Mouse (Mus musculus) bone marrow macrophage, adult 2 months (primary cell): Measurements from ENCODE around the gene Fgr. TPM values are rescaled to one million over a fixed set of nuclear protein-coding genes. Genes with fewer than 3 reads are reported as not detected.

Source experiments
- H3K27ac ChIP-seq: 2 replicates; pipeline ENCODE4 v1.5.1; 2012; ENCODE audit warnings: low read depth, low read length; ENCODE audit not compliant: insufficient read depth
- H3K4me1 ChIP-seq: 2 replicates; pipeline ENCODE4 v1.6.1; 2012; ENCODE audit warnings: low read length; ENCODE audit not compliant: control insufficient read depth, insufficient read depth
- H3K4me3 ChIP-seq: 2 replicates; pipeline ENCODE4 v1.5.1; 2012; ENCODE audit warnings: mild to moderate bottlenecking, low read length, moderate library complexity; ENCODE audit not compliant: insufficient read depth
- CTCF ChIP-seq: IDR thresholded peaks from 2 replicates; pipeline ENCODE4 v1.5.1; 2012; ENCODE audit warnings: low read depth, mild to moderate bottlenecking, low read length, moderate library complexity
- POLR2A ChIP-seq: IDR thresholded peaks from 2 replicates; pipeline ENCODE4 v1.6.1; 2012; ENCODE audit warnings: mild to moderate bottlenecking, low read depth, low read length, borderline replicate concordance
- polyA plus RNA-seq: library from polyadenylated mRNA; stranded (reverse); fragments of >200 nt; gene quantifications from 2 replicates; pipeline ENCODE4 v1.2.4, GENCODE M21; 2012; ENCODE audit not compliant: missing spikeins, insufficient read depth, insufficient read length

The Fgr gene
- polyA plus RNA-seq, 1 experiment: 24.3 TPM

DNA sequence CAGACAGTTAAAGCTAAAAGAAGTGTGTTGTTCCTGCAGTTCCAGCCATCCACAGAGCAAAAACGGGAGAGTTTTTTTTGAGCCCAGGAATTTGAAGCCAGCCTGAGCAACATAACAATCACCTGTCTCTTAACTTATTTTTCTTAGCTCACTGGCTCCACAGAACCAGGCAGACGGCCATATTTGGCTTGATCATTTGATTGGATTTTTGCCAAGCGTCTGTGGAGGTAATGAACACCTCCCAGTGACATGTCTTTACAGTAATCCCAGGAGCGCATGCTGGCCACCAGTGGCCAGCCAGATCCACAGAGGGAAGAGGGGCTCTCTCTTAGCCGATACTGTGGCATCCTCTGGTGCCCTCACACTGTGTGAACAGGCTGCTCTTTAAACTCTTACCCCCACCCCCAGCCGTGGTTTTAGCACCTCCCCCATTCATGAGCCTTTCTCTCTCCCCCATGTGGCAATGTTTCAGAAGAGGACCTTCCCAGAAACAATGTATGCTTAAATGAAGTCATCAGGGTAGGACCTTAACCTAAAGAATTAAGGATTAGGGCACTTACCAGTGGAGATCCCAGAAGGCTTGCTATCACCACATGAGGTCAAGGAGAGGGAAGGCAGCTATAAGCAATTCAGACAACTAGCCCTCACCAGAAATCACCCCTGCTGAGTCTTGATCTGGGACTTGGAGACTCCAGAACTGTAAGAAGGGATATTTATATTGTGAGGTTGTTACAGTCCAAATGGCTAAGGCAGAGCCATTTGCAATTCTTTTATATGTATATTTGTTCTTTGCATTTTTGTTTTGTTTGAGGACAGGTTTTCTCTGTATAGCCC, 5.6 kb upstream of the Fgr start:
- Histone ChIP-seq H3K4me3 (no peak overlapping the region), H3K4me1 (peaks cover 38% of the 10 kb centered on the region), H3K27ac (no peak overlapping the region)
- TF ChIP-seq POLR2A: no peak
- no peak for TF ChIP-seq CTCF

DNA sequence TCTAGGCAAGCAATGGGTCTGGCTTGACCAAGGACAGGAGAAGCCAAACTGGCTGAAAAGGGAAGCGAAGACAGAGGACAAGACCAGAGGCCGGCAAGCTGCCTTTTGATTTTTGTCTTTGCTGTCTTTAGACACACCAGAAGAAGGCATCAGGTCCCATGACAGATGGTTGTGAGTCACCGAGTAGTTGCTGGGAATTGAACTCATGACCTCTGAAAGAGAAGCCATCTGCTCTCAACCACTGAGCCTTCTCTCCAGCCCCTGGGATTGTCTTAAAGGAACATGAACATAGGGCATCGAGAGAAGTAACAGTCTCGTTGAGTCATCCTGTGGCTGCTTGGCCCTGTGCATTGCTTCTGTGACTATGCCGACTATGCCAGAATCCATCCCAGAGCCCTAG, 2.3 kb upstream of the Fgr start:
- Histone ChIP-seq H3K4me3 (no peak overlapping the region), H3K27ac (peak overlapping the region; percentile 48), H3K4me1 (peaks cover 48% of the 10 kb centered on the region)
- no peak for TF ChIP-seq POLR2A
- no peak for TF ChIP-seq CTCF

DNA sequence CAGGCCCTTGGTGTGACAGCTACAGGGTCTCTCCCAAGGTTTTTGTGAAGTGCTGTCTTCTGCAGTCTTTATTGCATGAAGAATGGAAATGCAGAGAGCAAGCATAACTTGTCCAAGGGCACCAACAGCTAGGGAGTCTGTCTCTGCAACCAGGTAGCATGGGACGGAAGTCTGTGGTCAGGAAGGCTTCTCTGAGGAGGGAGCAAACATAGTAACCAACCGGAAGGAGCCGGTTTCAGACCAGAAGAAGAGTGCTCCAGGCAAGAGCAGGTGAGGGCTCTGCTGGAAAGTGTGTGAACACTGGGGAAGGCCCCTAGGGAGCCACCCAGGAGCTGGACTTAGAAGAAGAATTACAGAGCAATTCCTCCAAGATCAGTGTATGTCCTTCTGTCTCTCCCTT, 1.8 kb upstream of the Fgr start:
- H3K4me3 ChIP-seq: no peak overlapping the region
- peaks cover 53% of the 10 kb centered on the region for H3K4me1 ChIP-seq

DNA sequence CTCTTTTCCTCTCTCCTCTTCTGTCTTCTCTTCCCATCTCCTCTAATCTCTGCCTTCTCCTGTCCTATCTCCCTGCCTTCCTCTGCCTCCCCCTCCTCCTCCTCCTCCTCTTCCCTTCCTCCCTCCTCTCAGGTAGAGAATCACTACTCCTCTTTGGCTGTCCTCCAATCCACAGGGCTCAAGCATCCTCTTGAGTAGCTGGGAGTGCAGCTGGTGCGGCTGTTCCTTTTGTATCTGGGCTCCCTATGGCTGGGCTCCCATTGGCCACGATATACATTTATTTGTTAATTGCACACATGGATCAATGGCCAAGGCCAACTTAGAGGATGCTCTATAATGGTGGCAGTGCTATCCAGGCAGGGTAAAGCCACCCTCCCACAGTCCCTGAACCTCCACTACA, 1.3 kb upstream of the Fgr start:
- Histone ChIP-seq H3K4me3 (no peak overlapping the region), H3K4me1 (peaks cover 58% of the 10 kb centered on the region), H3K27ac (no peak overlapping the region)
- TF ChIP-seq CTCF (no peak), POLR2A (no peak)

More for the DNA sequence above, 1.8 kb upstream of the Fgr start:
- H3K27ac ChIP-seq: peak overlapping the region; percentile 14; the same call in 1 of the 2 replicates
- TF ChIP-seq POLR2A: no peak
- TF ChIP-seq CTCF: no peak

DNA sequence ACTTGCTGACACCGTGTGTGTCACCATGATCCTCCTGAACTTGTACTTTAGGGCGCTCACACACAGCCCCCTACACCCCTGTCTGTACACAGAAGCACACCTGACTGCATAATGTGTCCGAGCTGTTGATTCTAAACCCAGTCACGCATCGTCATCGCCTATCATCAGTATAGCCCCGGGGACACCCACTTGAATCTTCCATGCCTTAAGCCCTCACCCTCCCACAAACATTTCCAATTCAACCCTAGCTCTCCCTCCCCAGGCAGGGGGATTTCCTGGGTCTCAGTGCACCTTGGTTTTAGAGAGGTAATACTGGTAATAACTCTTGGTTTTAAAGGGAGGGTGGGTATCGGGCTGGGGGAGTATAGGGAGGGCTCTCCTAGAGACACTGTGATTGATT, 709 bp upstream of the Fgr start:
- H3K27ac ChIP-seq: no peak overlapping the region
- TF ChIP-seq CTCF (no peak), POLR2A (no peak)
- no peak overlapping the region for H3K4me3 ChIP-seq
- H3K4me1 ChIP-seq: peaks cover 58% of the 10 kb centered on the region

DNA sequence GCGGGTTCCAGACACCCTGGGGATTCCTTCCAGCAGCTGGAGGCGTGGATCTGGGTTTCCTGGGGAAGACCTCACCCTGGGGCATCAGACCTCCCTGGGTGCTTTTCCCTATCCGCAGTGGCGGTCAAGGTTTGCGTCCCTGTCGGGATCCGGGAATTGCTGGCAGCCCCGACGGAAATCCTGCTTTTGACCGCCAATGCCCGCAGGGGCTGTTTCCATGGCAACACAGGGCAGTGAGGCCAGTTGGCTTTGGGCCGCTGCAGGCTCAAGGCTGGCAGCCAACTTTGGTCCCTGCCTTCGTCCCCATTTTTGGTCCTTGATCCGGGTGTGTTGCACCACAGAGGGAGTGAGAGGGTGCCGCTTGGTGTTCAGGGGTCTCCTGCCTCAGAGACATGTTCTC, 1.0 kb downstream of the Fgr start:
- peak overlapping the region; percentile 45 for H3K4me3 ChIP-seq
- TF ChIP-seq POLR2A (no peak), CTCF (no peak)
- peaks cover 50% of the 10 kb centered on the region for H3K4me1 ChIP-seq
- no peak overlapping the region for H3K27ac ChIP-seq

DNA sequence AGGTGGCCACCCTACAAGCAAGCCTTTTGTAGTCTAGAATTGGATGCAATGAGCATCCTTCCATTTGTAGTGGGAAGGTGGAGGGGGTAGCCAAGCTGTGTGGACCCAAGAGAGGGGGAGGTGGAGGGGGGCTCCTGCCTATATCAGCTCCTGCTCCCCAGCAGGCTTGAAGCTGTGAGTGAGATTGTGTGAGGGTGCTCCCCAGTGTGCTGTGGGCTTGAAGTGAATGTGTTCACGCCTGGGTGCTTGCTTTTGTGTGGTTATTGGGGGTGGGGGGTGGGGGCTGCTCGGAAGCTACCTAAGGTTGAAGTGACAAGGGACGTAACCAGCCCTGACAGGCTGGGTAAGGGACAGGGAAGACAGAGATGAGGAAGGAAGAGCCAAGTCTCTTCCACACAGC, 1.9 kb downstream of the Fgr start:
- H3K4me1 ChIP-seq: peaks cover 50% of the 10 kb centered on the region
- H3K4me3 ChIP-seq: no peak overlapping the region
- TF ChIP-seq CTCF: no peak
- no peak for TF ChIP-seq POLR2A
- H3K27ac ChIP-seq: no peak overlapping the region

DNA sequence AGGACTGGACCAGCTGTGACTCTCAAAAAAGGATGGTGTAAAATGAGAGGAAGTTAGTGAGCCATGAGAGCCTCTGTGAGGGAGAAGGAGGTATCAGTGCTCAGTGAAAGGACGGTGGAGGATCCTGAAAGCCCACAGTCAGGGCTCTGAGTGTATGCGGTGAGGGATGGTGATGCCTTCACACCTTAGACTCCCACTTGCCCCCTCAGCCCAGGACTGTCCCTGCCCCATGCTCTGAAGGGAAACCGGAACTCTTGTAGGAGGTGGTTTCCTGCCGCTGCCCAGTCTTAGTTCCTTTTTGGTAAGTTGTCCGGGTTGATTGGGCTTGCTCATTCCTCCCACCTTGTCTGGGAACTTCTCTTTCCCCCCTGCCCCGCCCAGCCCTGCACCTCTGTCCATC, 2.8 kb downstream of the Fgr start:
- Histone ChIP-seq H3K4me3 (no peak overlapping the region), H3K27ac (peak overlapping the region; percentile 47), H3K4me1 (peaks cover 50% of the 10 kb centered on the region)
- TF ChIP-seq POLR2A: no peak
- no peak for TF ChIP-seq CTCF

DNA sequence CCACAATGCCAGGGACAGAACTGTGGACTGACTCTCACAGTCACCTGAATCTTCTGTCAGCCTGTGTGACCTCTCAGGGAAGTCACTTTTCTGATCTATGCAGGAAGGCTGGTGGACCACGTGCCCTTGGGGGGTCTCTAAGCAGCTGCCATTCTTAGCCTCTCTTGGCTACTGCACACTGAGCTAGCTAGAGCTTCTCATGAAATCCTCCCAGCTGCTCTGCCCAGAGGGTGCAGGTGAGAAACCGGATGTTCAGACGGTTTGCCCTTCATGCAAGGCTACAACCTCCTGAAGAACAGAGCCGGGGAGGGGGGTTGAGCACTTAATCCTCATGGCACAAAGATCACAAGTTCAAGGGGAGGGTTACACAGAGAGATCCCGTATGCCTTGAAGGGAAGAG, 3.7 kb downstream of the Fgr start:
- Histone ChIP-seq H3K4me3 (no peak overlapping the region), H3K27ac (no peak overlapping the region), H3K4me1 (peaks cover 50% of the 10 kb centered on the region)
- TF ChIP-seq CTCF: no peak

DNA sequence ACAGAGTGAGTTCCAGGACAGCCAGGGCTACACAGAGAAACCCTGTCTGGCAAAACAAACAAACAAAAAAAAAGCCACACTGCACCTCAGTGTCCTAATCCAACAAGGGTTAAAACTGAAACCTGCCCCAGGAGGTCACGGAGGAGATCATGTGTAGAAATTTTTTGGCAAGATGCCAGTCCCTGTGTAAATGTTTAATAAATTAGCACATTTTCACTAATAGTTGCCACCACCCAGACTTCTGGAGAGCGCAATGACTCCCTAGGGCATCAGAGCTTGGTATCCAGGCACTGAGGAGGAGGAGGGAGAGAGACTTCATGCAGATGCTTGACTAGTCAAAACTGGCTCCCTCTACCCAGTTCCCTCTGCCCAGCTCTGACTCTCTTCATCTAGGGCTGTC, 5.3 kb downstream of the Fgr start:
- Histone ChIP-seq H3K4me3 (no peak overlapping the region), H3K27ac (no peak overlapping the region), H3K4me1 (peaks cover 54% of the 10 kb centered on the region)
- TF ChIP-seq POLR2A (no peak), CTCF (no peak)
